Mouse (Mus musculus): Measurements from ENCODE around the gene Itga7.

GRCm38 (mm10) chr10:128947496-128947895, 13.9 kb downstream of the Itga7 start:
- TF ChIP-seq CTCF (conservative IDR thresholded peaks at IDR 0.05; ENCODE audit: low read length) (no peak), NANOG (IDR thresholded peaks at IDR 0.05; ENCODE audit: borderline replicate concordance, low read length) (no peak)
